Mouse (Mus musculus) stomach, postnatal 0 days (tissue): ENCODE measurements around the gene Stt3b. TPM values are rescaled to one million over a fixed set of nuclear protein-coding genes. Genes with fewer than 3 reads are reported as not detected.

Experiments
- ATAC-seq: fragments of 200-750 bp; cut with Nextera tagmentation; 2 replicates; pipeline ENCODE4 v1.8.0; 2017; ENCODE audit not compliant: low FRiP score, low TSS enrichment
- DNase-seq: peaks from one replicate; pipeline ENCODE4 v3.0.0-alpha.2; 2016; ENCODE audit warnings: low spot score
- H3K27ac ChIP-seq: fragments of 300-500 bp; sonication (generic); replicated peaks from 2 replicates; pipeline ENCODE4 v1.5.1; 2014; ENCODE audit warnings: mild to moderate bottlenecking, control low read depth
- H3K27me3 ChIP-seq: fragments of 300-500 bp; sonication (generic); 2 replicates; pipeline ENCODE4 v1.6.1; 2014; ENCODE audit warnings: low read length; ENCODE audit not compliant: control insufficient read depth, insufficient read depth
- H3K36me3 ChIP-seq: fragments of 300-500 bp; sonication (generic); 2 replicates; pipeline ENCODE4 v1.6.1; 2014; ENCODE audit warnings: low read length, mixed read lengths; ENCODE audit not compliant: control insufficient read depth, insufficient read depth
- H3K4me1 ChIP-seq: fragments of 300-500 bp; sonication (generic); replicated peaks from 2 replicates; pipeline ENCODE4 v1.6.1; 2014; ENCODE audit warnings: antibody characterized with exemption; ENCODE audit not compliant: control insufficient read depth, insufficient read depth
- H3K4me2 ChIP-seq: fragments of 300-500 bp; sonication (generic); replicated peaks from 2 replicates; pipeline ENCODE4 v1.6.1; 2014; ENCODE audit warnings: low read depth, mild to moderate bottlenecking, control low read depth, moderate library complexity
- H3K4me3 ChIP-seq: fragments of 300-500 bp; sonication (generic); 2 replicates; pipeline ENCODE4 v1.5.1; 2014; ENCODE audit warnings: low read depth, low read length, control low read depth
- H3K9ac ChIP-seq: fragments of 300-500 bp; sonication (generic); 2 replicates; pipeline ENCODE4 v1.6.1; 2014; ENCODE audit warnings: mild to moderate bottlenecking, low read length, control low read depth, mixed read lengths
- H3K9me3 ChIP-seq: fragments of 300-500 bp; sonication (generic); 2 replicates; pipeline ENCODE4 v1.6.1; 2016; ENCODE audit warnings: low read length; ENCODE audit not compliant: control insufficient read depth
- CTCF ChIP-seq: IDR thresholded peaks from 2 replicates; pipeline ENCODE4 v1.5.1; 2016; ENCODE audit warnings: antibody characterized with exemption, low read depth, mild to moderate bottlenecking, moderate library complexity
- EP300 ChIP-seq: optimal IDR thresholded peaks from 2 replicates; pipeline ENCODE3; 2016; ENCODE audit warnings: antibody characterized with exemption
- WGBS: fragments of 180-500 bp; shearing (Covaris S2); extraction: QIAGEN DNeasy Blood & Tissue Kit; methylation state at CpG from one replicate; pipeline ENCODE4 v1.1.7; 2014; 5-methylcytosine and 5-hydroxymethylcytosine counted together
- polyA plus RNA-seq: library from polyadenylated mRNA; unstranded; fragments of >200 nt; fragmentation: Nextera tagmentation; extraction: Ambion mirVana; gene quantifications from 2 replicates; pipeline ENCODE4 v1.2.1, GENCODE M21; 2015

Gene Stt3b
- polyA plus RNA-seq, 1 experiment from 2014 or later: 48.9 TPM

DNA sequence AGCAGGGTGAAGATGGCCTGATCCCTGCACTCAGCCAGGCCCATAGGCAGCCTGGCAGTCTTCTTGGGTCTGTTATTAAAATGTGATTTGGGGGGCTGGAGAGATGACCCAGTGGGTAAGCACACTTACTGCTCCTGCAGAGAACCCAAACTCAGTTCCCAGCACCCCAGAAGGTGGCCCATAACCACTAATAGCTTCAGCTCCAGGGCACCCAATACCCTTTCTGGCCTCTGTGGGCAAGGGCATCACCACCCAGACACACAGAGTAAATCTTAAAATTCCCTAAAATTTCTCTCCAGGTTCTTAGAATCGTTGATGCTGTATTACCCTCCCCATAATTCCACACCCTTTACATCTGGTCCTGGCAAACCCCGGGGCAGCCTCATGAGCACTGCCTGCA, 75.7 kb downstream of the Stt3b start:
- no peaks in the 10 kb centered on the region for H3K9me3 ChIP-seq
- no peak for ATAC-seq
- no peak for TF ChIP-seq CTCF
- TF ChIP-seq EP300: no peak
- H3K27me3 ChIP-seq: no peaks in the 10 kb centered on the region
- no peak overlapping the region for H3K27ac ChIP-seq
- DNase-seq: no peak
- no peak overlapping the region for H3K9ac ChIP-seq
- no peaks in the 10 kb centered on the region for H3K36me3 ChIP-seq
- WGBS: 96% methylated on average over 2 of the region's 2 CpGs
- no peaks in the 10 kb centered on the region for H3K4me1 ChIP-seq
- H3K4me2 ChIP-seq: no peak overlapping the region
- no peak overlapping the region for H3K4me3 ChIP-seq

DNA sequence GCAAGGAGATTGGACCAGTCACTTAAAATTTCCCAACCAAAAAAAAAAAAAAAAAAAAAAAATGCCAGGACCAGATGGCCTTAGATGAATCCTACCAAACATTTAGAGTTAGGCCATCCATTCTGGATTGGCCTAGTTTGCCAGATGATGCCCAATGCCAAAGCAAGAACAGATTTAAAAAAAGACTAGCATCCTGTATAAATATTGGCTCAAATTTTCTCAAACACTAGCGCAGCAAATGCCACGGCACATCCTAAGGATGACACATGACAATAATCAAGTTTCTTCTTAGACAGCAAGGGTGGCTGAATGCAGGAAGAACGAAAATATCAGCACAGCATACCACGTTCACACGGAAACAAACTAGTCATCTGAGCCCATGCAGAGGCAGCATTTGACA, 76.5 kb downstream of the Stt3b start:
- Histone ChIP-seq H3K27me3 (no peaks in the 10 kb centered on the region), H3K9ac (no peak overlapping the region), H3K27ac (no peak overlapping the region), H3K4me2 (no peak overlapping the region), H3K9me3 (no peaks in the 10 kb centered on the region), H3K4me1 (no peaks in the 10 kb centered on the region), H3K4me3 (no peak overlapping the region), H3K36me3 (no peaks in the 10 kb centered on the region)
- ATAC-seq (no peak), DNase-seq (no peak)
- TF ChIP-seq CTCF: no peak
- TF ChIP-seq EP300: no peak
- 88% methylated on average over 5 of the region's 5 CpGs for WGBS

DNA sequence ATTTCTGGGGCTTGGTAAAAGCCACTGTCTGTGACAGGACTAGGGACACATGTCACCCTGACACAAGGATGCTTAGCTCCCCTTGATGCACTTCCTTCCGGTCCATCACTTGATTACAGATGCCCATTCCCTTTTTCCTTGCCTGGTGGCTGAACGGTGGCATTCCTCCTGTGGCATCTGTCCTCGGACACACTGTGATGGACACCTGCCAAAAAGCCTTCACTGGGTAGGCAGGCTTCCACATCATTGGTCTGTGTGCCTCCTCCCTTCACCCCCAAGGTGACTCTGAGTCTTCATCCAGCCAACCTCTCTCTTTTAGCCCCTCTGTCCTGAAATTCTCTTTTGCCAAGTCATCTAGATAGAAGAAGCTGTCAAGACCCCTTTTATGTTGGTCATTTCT, 78.7 kb downstream of the Stt3b start:
- DNase-seq (no peak), ATAC-seq (no peak)
- Histone ChIP-seq H3K4me3 (no peak overlapping the region), H3K27me3 (no peaks in the 10 kb centered on the region), H3K36me3 (no peaks in the 10 kb centered on the region), H3K9ac (no peak overlapping the region), H3K27ac (no peak overlapping the region), H3K4me1 (no peaks in the 10 kb centered on the region), H3K9me3 (no peaks in the 10 kb centered on the region), H3K4me2 (no peak overlapping the region)
- TF ChIP-seq CTCF (no peak), EP300 (no peak)
- 89% methylated on average over 3 of the region's 3 CpGs for WGBS

DNA sequence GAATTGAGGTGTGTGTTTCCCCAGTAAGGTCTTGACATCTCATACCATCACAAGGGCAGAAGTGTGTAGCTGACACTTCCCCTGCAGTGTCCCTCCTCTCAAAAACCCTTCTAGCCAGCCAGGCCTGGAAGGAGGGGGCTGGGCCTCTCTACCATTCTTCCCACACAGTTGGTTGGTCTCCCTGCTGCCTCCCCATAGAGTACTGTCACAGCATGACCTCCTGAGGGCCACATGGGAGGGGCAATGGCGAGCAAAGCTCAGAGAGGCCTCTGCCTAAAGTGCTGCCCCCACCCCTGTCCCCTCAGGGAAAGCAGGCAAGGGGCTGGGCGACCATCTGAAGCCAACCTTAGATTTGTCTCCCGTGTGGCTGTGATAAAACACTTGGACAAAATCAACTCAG, 80.1 kb downstream of the Stt3b start:
- H3K9ac ChIP-seq: no peak overlapping the region
- H3K27ac ChIP-seq: no peak overlapping the region
- H3K4me3 ChIP-seq: no peak overlapping the region
- TF ChIP-seq EP300 (no peak), CTCF (no peak)
- H3K9me3 ChIP-seq: no peaks in the 10 kb centered on the region
- DNase-seq (no peak), ATAC-seq (no peak)
- WGBS: 41% methylated on average over 3 of the region's 3 CpGs
- H3K4me2 ChIP-seq: no peak overlapping the region
- H3K27me3 ChIP-seq: no peaks in the 10 kb centered on the region
- no peaks in the 10 kb centered on the region for H3K4me1 ChIP-seq
- H3K36me3 ChIP-seq: no peaks in the 10 kb centered on the region

DNA sequence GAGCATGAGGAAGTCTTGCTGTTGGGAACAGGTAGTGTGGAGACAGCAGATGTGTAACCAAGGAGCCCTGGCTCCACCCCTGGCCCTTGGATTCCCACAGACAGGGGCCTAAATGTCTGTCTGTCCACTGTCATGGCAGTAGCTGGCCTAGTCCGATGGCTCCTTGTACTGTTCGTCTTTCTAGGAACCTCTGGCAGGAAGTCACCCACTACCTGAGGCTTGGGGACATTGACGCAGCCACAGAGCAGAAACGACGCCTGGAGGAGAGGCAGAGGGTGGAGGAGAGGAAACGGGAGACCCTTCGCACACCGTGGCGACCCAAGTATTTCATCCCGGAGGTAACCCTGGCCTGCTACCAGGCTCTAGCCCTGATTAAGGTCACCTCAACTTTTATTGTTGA, 80.5 kb downstream of the Stt3b start:
- Histone ChIP-seq H3K36me3 (no peaks in the 10 kb centered on the region), H3K9me3 (no peaks in the 10 kb centered on the region), H3K4me2 (no peak overlapping the region), H3K9ac (no peak overlapping the region), H3K27ac (no peak overlapping the region), H3K4me1 (no peaks in the 10 kb centered on the region), H3K4me3 (no peak overlapping the region), H3K27me3 (no peaks in the 10 kb centered on the region)
- ATAC-seq: no peak
- DNase-seq: no peak
- 83% methylated on average over 10 of the region's 10 CpGs for WGBS
- TF ChIP-seq CTCF: no peak
- TF ChIP-seq EP300: no peak

DNA sequence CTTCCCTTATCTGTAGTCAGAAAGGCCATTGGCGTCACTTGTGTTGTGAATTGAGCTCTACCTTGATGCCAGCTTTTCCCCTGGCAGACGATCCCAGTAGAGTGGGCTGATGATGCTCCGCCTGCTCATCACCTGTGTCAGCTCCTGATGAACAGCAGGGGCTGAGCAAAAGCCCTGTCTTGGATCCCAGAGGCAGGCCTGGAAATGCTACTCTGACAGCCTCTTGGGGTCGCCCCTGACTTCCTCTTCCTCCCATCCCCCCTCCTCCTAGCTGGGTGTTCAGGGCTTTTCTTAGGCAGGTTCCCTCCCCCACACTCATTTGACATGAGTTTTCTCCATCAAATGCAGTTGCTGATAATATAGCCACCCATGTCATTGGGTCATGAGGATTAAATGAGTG, 81.1 kb downstream of the Stt3b start:
- TF ChIP-seq CTCF: no peak
- TF ChIP-seq EP300: no peak
- no peaks in the 10 kb centered on the region for H3K36me3 ChIP-seq
- no peaks in the 10 kb centered on the region for H3K9me3 ChIP-seq
- no peak overlapping the region for H3K27ac ChIP-seq
- H3K4me1 ChIP-seq: no peaks in the 10 kb centered on the region
- no peak overlapping the region for H3K4me2 ChIP-seq
- 78% methylated on average over 4 of the region's 4 CpGs for WGBS
- DNase-seq (no peak), ATAC-seq (no peak)
- no peak overlapping the region for H3K9ac ChIP-seq
- H3K4me3 ChIP-seq: no peak overlapping the region
- H3K27me3 ChIP-seq: no peaks in the 10 kb centered on the region
